Mouse (Mus musculus) left cerebral cortex, postnatal 14 days (tissue): ENCODE measurements around the gene Insc. TPM values are rescaled to one million over a fixed set of nuclear protein-coding genes. Genes with fewer than 3 reads are reported as not detected.

Experiments used
- DNase-seq, 2 experiments: peaks; one replicate each; pipeline ENCODE4 v3.0.0; 2021 to 2022; ENCODE audit warnings: low spot score in 2 of 2, mixed read lengths in 1 of 2
- intact Hi-C: fragments of 180-260 bp; cut with DNase I; formaldehyde crosslinking; loops from one replicate; pipeline ENCODE4 v1.15.1; 2025
- total RNA-seq, 2 experiments: library from RNA; stranded (reverse); gene quantifications; 2 replicates each; pipeline ENCODE4 v1.2.3; 2021

Gene Insc
- total RNA-seq, 2 experiments from 2014 or later: 1.7 to 2.2 TPM

DNA sequence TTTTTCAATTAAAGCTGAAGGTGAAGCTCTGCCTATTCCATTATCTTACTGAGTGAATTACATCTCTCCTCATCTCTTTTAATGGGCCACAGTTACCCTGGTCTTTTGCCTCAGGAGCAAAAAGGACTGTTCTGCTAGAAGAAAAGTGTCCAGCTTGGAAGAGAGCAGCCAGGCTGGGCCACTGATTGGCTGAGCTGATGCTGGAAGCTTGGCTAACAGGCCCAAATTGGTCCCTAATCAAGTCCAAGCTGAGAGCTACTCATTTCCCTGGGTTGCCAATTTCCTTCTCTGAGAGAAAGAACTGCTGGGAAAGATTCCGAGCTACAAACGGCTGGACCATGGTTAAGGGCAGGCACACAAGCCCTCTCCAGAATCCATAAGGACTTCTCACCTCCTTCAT, 140.1 kb downstream of the Insc start:
- peak in 1 of 2 experiments; percentile 24 for DNase-seq
- intact Hi-C loops: no loop called here

DNA sequence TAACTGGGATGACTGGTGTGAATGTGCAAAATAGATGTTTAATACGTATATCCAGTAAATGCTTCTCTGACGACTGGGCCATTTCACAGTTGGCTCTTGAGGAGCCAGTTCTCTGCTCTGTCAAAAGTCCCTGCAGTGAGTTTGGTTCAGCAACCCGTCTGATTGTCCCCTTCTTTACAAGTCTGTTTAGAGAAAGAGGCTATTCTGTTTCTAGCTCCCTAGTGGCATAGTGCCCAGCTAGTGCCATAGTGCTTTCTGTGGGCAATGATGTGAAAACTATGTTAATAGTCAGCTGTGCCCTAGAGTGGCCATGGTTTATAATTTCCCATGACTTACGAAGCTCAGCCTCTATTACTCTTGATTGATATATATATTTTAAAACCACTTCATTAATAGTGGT, 143.4 kb downstream of the Insc start:
- intact Hi-C loops: no loop called here

DNA sequence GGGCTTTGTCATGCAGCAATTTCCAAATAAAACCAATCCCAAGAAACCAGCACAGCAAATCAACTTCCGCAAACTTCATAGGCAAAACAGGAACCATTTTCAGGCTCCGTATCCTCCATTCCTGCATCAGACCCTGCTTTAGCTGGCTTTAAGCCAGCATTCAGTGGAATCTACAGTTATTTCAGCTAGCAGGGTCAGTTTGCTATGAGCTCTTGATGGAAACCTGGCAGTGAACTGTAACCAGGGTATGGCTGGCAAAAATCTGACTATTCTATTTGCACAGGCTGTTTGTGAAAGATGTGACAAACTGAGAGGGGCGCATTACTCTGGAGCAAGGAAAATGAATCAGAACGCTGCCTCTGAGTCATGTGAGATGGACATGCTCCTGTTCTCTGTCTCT, 146.7 kb downstream of the Insc start:
- DNase-seq: no peak
- intact Hi-C loops: no loop called here

More for the DNA sequence above, 143.4 kb downstream of the Insc start:
- peak; percentile 17 to 29 for DNase-seq

DNA sequence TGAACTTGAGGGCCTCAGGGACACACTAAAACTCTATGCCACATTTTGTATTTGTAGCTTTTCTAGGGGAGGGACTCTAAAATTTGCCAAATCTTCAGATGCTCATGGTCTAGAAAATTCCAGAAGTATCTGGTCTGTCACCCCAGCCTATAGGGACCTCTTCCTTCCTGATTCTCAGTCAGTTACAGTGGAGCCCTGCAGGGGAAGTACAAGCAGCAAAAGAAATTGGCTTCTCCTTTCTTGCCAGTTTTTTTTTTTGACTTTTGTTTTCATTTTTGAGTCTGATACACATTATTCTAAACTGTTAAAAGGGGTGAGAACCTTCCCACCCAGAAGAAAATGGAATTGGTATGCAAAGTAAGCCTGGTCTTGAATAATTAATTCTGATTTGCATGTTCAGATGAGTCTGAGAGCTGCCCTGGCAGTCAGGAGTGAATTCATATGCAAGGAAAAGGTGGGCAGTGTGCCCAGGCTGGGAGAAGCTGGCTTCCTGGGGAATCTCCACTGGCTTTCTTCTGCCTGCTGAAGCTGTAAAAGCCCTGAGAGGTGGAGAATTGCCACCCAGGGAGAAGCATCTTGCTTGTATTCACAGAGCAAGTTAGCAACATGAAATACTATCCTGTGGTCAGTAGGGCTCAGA, 149.2 kb downstream of the Insc start:
- DNase-seq: peak; percentile 42 to 63
- intact Hi-C loops: no loop called here

DNA sequence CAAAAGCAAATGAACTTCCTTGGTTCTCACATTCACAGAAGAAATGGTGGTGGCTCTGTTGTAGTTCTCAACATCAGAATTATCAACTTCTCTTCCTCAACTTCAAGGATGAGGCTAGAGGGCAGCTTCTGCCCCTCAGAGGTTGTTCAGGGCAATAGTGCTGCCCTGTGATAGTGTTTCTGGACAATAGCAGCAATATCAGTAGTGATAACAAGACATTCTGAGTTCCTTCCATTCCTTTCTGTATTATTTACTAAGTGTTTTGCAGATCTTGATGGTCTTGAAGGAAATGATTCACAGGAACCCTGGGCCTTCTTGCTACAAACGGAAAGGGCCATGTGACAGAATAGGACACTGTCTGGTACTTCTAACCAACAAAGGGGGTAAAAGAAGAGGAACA, 150.4 kb downstream of the Insc start:
- no peak for DNase-seq

DNA sequence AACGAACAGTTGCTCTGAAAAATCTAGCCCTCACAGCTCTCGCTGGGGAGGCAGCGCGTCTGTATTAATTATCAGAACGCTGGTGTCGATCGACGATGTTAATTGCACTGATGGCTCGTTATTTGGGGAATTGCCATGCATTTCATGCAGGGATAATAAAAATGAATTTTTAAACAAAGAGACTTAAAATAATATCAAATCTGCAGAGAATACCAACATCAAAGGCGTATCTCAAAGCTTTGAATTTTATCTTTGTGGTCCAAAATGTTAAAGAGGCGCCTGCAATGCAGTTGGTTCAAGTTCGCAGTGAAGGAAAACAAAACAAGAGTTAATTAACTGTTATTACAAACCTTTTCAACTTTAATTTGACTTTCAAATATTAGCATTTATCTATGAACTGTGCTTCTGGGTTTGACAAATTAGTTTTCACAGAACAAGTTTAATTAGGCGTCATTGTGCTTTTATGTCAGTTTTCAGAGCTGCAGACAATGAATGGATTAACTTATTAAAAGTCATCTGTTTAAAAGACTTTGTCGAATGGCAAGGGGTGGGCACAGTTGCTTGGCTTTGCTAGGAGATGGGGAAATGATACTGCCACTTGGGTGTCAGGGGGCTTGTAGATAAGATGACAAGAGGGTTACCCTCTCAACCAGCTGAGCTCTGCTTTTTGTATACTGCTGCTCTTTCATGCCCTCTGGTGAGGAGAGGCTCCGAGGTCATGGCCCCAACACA, 153.6 kb downstream of the Insc start:
- DNase-seq: no peak
- intact Hi-C loops: no loop called here

More for the DNA sequence above, 150.4 kb downstream of the Insc start:
- intact Hi-C loops: no loop called here

Other genes starting within 250 kb of the Insc start
- 1 to 10 TPM; 1.4 TPM for gene Cyp2r1, start 180.7 kb upstream of the Insc start, total RNA-seq
- 1 to 10 TPM; 1.8 to 2.3 TPM for gene Calca, start 107.3 kb upstream of the Insc start, total RNA-seq
- under 1 TPM in 1 of 2 experiments, not detected in 1; 0.72 TPM for gene Calcb, start 25.1 kb upstream of the Insc start, total RNA-seq